Mouse (Mus musculus) cerebellum, postnatal 36 days (tissue): ENCODE data around the gene Slc6a19.
A peak's percentile ranks its signal among the peaks of the same experiment; 100 is the strongest.
"Not testable (repeated sequence)": the region's sequence is repeated elsewhere in the genome, so short reads cannot be mapped to it uniquely, and the experiment has no call there.

ENCODE experiments used
- DNase-seq, 2 experiments: peaks; one replicate each; pipeline ENCODE4 v3.0.0; 2021 to 2022; ENCODE audit warnings: mixed read lengths in 2 of 2

Gene Slc6a19

DNA sequence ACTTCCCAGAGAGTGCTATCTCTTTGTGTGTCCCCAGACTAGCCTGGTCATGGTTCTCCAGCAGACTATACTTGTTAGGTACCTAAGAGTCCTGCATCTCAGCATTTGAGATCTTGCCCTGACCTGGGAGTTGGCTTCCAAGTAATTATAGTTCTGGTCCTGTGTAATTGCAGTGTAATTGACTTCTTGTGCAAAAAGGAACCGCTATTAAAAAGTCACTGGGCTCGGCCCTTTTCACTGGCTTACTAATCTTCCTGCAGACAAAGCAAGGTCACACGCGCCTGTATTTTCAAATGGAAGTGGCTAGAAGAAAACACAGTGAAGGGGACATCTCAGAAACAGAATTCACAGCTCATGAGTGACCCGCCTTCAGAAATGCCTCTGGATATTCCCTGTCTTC, 7.1 kb upstream of the Slc6a19 start:
- DNase-seq, result no peak

DNA sequence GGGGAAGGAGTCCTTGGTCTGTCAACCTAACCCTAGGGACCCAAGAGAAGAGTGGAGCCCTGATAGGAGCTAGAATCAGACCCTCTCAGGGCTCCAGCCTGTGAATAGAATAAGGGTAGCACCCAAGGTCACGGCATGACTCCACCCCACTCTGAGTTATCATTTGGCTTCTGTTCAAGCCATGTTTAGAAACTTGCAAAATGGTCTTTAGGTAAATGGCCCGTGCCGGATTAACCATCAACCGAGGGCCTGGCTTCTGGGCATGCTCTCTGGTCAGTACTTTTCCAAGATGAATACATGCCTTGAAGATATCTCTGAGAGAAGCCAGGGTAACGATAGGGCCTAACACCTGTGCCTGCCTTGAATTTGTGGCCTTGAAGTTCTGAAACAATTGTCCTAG, 6.6 kb upstream of the Slc6a19 start:
- DNase-seq, result no peak

DNA sequence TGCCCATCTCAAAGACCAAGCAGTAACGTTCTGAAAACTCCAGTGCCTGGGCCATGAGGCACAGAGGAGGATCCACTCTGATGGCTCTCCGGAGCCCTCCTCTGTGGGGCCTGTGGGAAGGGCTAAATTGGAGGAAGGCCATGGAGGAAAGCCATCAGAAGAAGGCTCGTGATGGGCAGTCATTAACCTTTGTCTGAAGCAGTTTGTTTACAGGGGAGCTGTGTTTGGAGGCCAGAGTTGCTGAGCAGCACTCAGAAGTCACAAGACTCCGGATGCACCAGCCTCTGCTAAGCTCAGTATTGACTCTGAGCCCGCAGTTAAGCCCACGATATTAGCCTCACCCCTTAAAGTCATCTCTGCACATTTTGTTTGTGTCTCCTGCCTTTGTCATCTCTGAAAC, 4.8 kb upstream of the Slc6a19 start:
- no peak for DNase-seq

DNA sequence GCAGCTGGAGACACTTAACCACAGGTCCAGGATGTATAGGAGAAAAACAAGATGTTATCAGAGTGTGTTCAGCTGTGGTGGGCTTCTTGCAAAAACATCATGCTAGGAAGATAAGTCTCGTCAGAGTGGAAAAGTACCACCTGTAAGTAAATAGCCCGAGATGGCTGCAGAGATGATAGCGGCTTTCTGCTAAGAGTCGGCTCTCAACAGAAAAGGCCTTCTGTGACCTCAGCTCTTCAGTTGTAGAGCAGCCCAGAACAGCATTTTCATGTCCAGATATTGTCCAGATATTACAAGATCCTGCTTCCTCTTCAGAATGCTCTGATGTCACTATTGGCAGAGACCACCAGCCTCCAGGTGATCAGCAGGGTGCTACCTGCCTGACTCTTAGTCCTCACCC, 1.2 kb downstream of the Slc6a19 start:
- DNase-seq, result not testable (repeated sequence)

DNA sequence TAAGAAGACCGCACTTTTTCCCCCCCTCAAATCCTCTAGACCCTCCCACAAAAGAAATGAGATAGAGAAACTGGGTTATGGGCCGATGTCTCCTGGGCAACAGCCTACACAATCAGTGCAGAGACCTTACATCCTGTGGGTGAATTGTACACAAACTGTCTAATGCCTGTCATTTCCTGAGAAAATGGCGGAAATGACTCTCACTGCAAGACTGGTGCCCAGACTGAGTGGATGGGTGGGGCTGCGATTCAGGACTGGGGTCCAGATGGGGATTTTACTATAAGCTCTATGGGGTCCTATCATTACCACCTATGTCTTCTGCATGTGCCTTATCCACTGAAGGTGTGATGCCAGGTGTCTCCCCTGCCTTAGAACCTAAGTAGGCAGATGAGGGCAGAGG, 1.9 kb downstream of the Slc6a19 start:
- no peak for DNase-seq

DNA sequence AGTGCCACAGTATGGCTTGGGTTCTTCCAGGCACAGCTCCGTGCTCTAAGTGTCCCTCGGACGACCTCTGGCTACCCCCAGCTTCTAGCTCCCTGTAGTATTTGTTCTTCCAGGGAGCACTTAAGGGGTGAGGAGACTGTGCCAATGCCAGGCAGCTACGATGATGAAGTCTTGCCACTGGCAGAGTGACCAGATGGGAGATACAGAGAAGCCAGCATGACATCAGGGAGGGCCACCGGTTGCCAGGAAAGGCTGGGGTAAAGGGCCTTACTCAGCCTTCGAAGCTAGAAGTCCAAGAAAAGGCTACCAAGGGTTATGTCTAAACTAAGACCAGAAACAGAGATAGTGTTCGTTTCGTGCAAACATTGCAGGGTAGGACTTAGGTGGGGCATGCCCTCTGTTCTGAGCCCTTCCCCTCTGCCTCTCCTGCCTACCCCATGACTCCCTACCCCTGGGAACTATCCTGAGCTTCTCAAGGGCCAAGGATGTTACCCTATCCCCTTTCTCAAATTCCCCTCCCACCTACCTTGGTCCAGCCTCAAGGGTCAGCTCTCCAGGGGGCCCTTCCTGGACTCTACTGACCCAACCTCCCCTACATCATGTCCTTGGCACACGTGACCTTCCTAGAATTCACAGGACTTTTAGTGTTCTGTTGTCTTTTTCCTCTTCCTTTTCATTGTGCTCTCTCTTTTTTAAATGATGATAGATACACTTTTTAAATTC, 3.3 kb downstream of the Slc6a19 start:
- peak; percentile 9 to 10 for DNase-seq

DNA sequence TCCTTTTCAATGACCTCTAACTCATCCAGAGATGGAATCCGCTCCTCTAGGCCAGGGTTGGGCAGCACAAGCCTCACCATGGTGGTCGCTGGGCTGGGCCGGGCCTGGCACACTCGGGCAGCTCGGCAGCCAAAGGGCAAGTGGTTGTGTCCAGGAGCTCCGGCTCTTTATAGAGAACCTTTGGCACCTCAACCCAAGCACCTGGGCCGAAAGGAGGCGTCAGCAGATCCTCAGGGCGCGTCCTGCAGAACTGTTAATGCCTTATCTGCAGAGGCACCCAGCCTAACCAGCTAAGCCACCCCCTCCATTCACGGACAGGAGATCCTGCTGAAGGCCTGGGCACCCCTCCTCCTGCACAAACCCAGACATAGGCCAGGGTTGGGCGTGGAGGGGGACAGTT, 4.1 kb downstream of the Slc6a19 start:
- no peak for DNase-seq

DNA sequence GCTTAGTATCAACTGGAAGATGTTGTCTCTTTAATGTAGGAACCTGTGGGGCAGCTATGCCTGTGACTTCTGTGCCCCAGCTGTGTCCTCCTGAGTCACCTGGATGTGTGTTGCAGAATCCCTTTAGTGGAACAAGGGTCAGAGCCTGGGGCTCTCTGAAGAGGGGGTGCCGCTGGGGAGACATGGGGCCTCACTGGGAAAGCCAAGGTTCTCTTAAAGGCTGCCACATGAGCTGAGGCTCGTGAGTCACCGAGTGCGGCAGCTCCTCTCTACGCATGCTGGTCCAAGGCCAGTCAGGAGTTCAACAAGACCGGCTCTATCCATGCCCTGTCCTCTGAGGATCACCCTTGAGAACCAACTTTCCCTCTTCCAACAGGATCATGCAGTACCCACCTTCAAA, 5.0 kb downstream of the Slc6a19 start:
- DNase-seq, result no peak

DNA sequence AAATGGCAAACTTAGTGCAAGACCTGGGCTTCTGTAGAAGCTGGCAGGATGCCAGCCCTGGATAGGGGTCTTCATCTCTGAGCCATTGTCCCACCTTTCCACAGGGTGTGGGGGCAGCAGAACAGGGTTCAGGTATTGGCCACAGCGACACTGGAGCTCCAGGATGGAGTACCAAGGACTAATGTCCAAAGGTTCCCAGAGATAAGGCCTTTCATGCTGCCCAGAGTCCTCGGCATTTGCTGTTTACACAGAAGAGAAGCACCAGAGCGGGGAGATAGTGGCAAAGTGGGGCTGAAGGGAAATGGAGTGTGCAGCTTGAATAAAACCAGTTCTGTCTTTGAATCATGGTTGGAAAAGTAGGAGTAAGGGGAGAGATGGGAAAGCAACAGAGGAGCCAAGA, 8.1 kb downstream of the Slc6a19 start:
- no peak for DNase-seq

DNA sequence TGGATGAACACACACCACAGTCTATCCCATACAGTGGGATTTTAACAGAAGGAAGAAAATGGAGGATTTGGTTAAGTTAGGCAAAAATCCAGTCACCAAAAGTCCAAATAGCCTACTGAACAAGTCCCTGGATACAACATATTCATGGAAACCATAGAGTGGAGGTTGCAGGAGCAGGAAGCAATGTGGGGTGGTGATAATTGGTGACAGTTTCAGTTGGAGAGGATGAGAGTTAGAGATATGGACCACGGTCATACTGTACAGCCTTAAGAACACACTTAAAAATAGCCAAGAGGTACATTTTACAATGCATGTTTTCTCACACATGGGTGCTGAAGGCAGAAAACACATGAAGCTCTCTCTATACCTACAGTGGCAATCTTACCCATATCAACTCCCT, 9.7 kb downstream of the Slc6a19 start:
- no peak for DNase-seq

DNA sequence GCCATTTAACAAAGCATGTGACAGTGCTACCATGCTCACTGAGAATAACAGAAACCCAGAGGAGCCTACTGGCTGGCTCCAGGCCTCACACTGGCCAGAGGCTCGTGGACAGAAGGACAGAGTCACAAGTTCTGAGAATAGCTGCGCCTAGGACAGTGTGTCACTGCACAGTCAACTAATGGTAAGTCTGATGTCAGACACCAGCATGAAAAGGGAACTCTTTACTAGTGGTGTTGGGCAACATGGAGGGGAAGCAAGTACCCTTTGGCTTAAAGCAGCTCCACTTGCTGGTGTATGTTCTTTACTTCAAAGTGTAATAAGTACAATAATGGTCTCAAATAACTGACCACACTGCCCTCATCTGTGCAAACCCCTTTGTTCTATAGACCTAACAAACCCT, 11.3 kb downstream of the Slc6a19 start:
- DNase-seq, result no peak

DNA sequence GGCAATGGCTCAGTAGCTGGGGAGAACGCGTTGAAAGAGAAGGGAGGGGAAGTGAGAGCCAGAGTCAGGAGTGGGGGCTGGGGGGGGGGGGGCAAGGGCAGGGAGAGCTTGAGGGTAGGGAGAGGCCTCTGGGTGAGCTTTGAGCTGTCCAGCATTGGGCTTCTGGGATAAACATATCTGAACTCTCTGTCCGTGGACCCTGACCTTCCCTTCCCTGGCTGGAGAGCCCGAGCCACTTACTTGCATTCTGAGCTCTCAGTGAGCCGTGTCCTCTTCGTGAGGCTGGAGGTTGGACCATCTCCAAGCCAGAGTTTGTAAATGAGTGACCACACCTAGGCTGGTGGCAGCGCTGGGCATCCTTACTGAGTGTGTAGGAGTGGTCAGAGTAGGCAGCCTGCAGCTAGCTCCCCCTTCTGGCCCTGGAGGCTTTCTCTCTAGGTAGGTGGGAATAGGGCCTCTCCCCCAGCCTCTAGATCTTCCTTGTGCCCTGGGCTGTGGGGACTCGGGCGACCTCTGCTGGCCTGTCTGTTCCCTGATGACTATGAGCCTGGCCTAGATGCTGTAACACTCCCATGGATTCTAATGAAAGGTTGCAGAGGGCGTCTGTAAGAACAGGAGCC, 12.3 kb downstream of the Slc6a19 start:
- DNase-seq, result peak; percentile 30 to 36

DNA sequence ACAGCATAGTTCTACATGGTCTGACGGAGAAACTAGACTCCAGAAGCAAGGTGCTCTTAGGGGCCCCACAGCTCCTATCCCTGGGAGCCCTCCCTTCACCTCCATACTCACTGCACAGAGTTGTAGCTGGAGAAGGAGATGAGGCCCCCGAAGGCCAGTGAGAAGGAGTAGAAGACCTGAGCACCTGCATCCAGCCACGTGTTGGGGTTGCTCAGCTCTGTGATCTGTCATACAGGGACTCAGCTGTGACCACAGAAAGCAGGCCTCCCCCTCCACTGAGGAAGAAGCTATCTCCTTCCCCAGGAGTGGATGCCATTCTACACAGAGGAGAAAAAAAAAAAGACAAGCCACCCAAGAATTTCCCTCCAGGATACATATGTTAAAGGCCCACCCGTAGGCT, 15.7 kb downstream of the Slc6a19 start:
- no peak for DNase-seq

DNA sequence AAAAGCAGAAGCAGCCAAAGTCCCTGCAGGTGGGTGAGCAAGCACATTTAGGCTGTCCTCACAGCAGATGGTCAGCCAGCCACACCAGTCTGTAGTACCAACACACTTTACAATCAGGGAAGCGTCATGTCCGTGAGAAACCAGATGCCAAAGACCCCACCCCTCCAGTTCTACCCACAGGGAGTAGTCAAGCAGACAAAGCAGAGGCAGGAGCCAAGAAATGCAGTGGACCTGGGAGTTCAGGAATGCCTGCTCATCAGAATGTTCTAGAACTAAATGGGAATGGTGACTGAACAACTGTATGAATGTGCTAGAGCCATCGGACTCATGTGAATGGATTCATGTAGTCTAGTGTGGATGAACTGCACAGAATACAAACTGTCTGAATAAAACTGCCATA, 17.1 kb downstream of the Slc6a19 start:
- DNase-seq, result no peak

DNA sequence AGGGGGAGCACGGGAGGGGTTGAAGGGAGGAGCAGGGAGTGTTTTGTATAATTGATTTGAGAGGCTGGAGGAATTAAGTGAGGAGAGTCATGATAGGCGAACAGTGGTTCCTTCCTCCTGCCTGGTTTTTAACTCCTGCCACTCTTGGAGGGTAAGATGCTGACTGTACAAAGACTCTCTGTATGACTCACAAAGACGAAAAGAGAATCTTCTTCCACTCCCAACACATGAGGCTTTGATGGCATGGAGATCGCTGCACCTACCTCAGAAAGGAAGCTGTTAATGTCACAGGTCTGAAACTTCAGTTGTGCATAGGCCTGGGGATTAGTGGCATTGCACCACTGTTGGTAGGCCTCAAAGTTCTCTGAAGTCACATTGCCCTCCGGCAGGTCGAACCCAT, 19.2 kb downstream of the Slc6a19 start:
- no peak for DNase-seq

DNA sequence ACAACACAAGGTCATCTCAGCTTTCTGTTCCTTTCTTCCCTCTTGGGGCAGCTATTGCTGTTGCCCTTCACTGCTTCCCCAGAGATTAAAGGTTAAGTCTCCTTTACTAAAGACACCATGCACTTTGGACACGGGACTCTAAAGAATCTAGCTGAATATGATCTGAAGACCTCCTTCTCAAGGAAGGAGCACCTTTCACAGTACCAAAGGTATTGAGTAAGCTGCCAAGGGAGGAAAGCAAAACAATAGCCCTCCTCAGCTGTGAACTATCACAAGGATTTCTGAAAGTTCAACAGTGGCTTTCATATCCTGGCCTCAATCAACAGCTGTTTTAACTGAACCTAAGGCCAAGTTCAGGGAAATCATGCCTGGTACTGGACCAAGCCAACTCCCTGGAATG, 20.3 kb downstream of the Slc6a19 start:
- DNase-seq, result no peak

DNA sequence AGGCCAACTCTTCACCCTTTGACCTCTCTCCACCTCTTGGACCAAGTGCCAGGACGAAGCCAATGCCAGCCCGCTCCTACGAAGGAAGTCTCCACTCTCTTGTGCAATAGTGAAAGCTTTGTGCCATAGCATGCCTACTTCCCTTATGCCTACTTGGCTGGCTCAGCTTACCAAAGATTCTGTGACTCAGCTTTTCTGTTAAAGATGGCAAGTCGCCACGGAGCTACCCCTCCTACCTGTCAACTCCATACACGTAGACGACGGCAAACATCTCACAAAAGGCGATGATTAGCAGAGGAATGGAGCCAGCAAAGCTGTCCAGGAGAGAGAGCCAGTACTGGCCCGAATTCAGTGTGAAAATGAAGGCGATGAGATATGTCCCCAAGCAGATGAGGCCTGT, 21.0 kb downstream of the Slc6a19 start:
- DNase-seq, result no peak

DNA sequence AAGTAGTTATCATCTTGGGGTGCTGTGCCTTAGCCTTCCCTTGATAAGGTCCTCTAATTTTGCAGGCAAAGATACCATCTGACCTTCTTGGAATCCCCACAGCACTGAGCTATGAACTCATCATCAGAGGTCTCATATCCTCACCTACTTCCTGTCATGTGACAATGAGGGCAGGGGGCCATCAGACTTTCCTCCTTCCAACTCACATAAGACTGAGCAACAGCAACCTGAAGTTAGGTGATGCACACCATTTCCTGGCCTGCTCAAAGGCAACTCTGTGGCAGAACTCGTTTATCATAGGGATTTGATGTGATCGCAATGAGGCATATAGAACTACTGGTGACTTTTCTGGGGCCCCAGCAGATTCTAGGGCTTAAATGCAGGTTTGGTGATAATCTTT, 22.4 kb downstream of the Slc6a19 start:
- DNase-seq, result no peak

DNA sequence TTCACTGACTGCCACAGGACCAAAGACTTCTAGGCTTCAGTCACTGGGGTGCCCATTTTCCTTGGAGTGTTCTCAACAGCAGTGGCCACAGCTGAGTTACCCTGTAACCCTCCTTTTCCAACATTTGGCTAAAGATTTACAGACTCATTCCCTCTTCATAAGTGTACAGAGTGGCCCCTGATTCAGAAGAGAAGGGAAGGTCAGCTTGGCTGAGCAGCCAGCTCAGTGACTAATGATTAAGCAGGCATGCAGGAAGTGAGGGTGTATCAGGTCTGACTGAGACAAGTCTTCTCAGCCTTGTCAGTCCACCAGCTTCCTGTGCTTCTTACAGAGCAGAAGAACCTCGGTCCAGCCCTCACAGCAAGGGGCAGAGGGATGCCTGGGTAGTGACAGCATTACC, 24.3 kb downstream of the Slc6a19 start:
- DNase-seq, result no peak

DNA sequence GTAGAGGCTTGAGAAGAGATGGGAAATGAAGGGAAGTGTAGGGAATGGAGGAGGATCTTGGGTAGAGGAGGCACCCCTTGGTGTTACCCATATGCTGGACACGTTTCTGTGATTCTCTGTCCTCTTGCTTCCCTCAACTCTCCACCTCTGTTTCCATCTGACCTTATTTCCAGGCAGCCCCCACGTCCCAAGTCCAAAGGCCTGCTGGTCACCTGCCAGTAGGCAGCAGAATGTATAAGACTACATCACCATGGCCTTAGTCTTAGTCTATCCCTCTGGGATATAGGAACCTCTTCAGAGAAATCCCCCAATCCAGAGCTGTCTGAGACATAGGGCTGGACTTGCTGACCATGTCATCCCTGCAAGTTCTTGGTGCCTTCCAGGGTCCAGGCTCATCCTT, 25.4 kb downstream of the Slc6a19 start:
- DNase-seq, result no peak

DNA sequence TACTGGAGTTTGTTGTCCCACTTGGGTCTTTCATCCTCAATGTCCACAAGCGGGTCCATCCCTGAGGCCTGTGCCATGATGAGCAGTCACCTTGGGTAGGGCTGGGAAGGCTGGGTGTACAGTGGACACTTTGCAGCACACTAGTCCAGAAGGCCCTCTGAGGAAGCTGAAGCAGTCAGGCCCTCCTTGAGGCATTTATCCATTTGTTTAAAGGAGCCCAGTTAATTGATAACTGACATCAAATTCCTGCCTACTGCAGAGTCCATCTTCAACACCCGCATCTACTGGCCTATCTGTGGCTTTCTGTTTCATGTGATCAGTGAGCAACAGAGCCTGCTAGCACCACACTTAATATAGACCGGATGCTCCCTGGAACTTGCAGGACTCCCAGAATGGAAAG, 26.8 kb downstream of the Slc6a19 start, which contains the start of gene Slc6a18:
Slc6a18 (minus strand) TSS at position 171 of the 400 bp plus-strand sequence.
- no peak for DNase-seq

DNA sequence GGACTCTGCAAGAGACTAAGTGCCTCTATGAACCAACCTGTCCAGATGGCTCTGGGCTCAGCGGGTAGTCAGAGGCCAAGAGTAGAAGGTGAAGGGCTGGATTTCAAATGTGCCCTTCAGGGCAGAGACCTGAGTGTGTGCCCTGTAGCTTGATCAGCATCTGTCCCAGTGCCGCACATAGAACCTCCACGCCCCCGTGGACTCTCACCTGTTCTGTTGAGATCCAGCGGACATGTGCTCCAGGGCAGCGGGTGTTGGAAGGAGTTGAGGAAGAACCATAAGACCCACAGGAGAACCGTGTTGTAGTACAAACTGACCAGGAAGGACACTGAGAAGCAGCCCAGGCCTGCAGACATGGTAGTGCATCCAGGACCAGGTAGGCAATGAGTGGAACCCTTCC, 29.5 kb downstream of the Slc6a19 start:
- no peak for DNase-seq

DNA sequence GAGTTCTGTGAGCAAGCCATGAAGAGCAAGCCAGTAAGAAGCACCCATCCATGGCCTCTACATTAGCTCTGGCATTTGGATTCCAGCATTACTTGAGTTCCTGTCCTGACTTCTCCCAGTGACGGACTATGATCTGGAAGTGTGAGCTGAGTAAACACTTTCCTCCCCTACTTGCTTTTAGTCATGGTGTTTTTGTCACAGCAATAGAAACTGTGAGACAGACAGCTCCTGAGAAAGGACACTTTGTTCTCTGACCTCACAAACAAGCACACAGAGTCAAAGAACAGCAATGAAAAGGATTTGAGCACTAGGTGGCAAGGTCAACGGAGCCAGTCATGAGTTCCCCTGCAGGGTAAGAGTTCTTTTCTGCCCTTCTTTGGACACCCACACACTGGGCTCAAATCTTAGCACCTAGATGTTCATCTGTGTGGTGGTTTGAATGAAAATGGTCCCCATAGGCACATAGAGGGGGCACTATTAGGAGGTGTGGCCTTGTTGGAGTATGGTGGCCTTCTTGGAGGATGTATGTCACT, 44.4 kb downstream of the Slc6a19 start:
- no peak for DNase-seq

DNA sequence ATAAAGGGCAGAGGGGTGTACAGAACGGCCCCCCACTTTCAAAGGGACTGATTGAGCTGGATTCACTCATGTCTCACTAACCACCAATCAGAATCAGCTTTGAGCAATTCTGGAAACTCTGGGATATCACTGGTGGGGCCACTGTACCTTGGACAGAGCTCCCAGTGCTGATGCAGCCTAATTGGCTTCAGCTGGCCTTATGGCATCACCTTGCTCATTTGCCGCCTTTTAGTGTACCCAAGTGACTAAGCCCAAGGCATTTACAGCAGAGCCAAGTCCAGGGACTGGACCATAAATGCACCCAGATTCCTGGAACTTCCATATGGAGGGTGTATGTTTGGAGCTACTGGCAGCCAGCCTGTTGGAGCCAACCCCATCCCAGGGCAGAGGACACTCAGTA, 45.7 kb downstream of the Slc6a19 start:
- no peak for DNase-seq

DNA sequence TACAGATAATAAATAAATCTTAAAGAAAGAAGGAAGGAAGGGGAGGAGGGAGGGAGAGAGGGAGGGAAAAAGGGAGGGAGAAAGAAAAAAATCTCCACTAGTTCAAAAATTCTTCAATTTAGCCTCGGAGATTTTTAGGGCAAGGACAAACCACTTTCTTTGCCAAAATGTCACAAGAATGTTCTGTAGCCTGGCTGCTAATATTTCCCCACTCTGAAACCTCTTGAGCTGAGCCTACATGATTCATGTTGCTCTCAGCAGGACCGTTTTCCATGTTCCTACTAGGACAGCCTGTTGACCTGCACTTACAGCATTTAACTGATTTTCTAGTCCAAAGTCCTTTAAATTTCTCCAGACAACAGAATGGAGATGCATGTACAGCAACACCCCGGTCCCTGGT, 49.7 kb downstream of the Slc6a19 start:
- DNase-seq, result no peak
